Mouse (Mus musculus): Measurements from ENCODE around the gene Gm2115. TPM values are rescaled to one million over a fixed set of nuclear protein-coding genes. Genes with fewer than 3 reads are reported as not detected.

Gene Gm2115
- polyA plus RNA-seq, 1 experiment from 2014 or later: 0.25 TPM

DNA sequence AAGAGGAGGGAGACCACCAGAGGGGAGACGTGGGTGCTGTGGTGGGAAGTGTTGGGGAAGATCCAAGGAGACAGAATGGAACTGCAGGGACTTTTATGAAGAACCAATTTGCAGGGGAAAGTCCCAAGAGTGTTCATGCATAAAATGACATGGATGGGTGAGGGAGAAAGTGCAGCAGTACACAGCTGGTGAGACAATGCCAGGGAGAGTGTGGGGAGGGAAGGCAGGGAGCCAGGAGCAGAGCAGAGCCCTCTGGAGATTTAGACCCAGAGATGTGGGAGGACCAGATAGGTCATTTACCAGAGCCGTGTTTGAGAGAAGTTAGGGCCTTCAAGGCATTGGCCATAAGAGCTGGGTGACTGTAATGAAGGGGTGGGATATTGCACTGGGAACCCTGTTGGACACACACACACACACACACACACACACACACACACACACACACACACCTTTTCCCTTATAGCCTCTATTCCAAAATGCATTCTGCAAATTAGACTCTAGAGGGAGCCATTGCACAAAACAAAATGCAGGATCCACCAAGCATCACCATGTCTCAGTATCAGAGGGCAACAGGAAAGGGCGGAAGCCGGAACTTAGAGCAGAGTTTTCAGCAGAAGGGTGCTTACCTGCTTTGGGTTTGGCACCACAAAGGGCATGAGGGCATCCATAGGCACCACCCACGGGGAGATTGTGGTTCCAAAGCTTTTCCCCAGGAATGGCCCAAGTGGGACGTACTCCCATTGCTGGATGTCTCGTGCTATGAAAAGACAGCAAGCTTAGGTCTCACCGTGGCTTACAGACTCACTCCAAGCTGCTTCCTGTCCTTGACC lies 65.5 kb downstream of the Gm2115 start:
- Histone ChIP-seq H3K9me3 (ENCODE audit: control insufficient read depth, low read length) (no peaks in the 10 kb centered on the region), H3K9ac (ENCODE audit: low read length) (no peak overlapping the region), H3K4me3 (ENCODE audit: low read depth, low read length) (no peak overlapping the region), H3K27me3 (ENCODE audit: control insufficient read depth, insufficient read depth, low read length) (no peaks in the 10 kb centered on the region), H3K4me2 (no peak overlapping the region), H3K4me1 (ENCODE audit: control insufficient read depth, insufficient read depth, low read length) (no peaks in the 10 kb centered on the region), H3K27ac (ENCODE audit: low read depth, low read length) (no peak overlapping the region), H3K36me3 (ENCODE audit: control insufficient read depth, insufficient read depth, low read length) (no peaks in the 10 kb centered on the region)
- ATAC-seq (ENCODE audit: low FRiP score): peak; percentile 81
- DNase-seq (ENCODE audit: low spot score, missing footprints): peak; percentile 95
- 49% methylated on average over 8 of the region's 8 CpGs for WGBS

DNA sequence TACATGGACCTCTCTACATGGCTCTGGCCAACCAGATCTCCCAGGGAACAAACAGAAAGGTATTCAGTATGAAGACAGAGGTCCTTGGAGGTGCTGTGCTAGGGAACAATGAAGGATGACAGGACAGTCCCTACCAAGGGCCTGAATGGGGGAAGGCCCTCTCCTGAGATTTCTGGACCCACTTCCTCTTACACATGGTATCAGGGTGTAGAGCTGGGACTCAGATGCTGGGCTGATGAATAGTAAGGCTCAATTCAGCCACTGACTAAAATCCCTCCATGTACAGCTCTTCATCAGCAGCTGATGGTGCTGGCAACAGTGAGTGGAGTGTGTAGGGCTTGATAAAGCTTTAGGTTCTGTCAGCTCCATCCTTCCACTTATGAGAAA lies 66.2 kb downstream of the Gm2115 start:
- Histone ChIP-seq H3K4me1 (ENCODE audit: control insufficient read depth, insufficient read depth, low read length) (no peaks in the 10 kb centered on the region), H3K36me3 (ENCODE audit: control insufficient read depth, insufficient read depth, low read length) (no peaks in the 10 kb centered on the region), H3K9ac (ENCODE audit: low read length) (no peak overlapping the region), H3K4me2 (no peak overlapping the region), H3K4me3 (ENCODE audit: low read depth, low read length) (no peak overlapping the region), H3K9me3 (ENCODE audit: control insufficient read depth, low read length) (no peaks in the 10 kb centered on the region), H3K27me3 (ENCODE audit: control insufficient read depth, insufficient read depth, low read length) (no peaks in the 10 kb centered on the region), H3K27ac (ENCODE audit: low read depth, low read length) (no peak overlapping the region)
- ATAC-seq (ENCODE audit: low FRiP score) (no peak), DNase-seq (ENCODE audit: low spot score, missing footprints) (no peak)

DNA sequence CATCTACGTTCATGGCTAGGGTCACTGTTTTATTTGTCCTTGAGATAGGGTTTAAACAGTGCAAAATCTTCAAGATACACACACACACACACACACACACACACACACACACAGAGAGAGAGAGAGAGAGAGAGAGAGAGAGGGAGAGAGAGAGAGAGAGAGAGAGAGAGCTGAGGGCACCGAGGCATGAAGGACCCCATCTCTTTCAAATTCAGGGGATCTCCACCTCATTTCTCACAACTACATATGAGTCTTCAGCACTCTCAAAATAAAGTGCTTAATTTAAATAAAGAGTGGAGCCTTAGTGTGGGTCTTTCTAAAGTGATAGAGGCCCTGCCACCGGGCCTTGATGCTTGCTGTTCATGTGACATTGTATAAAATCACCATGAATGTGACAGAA lies 67.2 kb downstream of the Gm2115 start:
- no peaks in the 10 kb centered on the region for H3K4me1 ChIP-seq (ENCODE audit: control insufficient read depth, insufficient read depth, low read length)
- no peak for DNase-seq (ENCODE audit: low spot score, missing footprints)
- H3K36me3 ChIP-seq (ENCODE audit: control insufficient read depth, insufficient read depth, low read length): no peaks in the 10 kb centered on the region
- H3K4me2 ChIP-seq: no peak overlapping the region
- H3K9ac ChIP-seq (ENCODE audit: low read length): no peak overlapping the region
- H3K9me3 ChIP-seq (ENCODE audit: control insufficient read depth, low read length): no peaks in the 10 kb centered on the region
- H3K27ac ChIP-seq (ENCODE audit: low read depth, low read length): no peak overlapping the region
- ATAC-seq (ENCODE audit: low FRiP score): no peak
- 87% methylated on average over 3 of the region's 3 CpGs for WGBS
- no peaks in the 10 kb centered on the region for H3K27me3 ChIP-seq (ENCODE audit: control insufficient read depth, insufficient read depth, low read length)
- no peak overlapping the region for H3K4me3 ChIP-seq (ENCODE audit: low read depth, low read length)

GRCm38 (mm10) chr7:84596633-84597032 lies 67.9 kb downstream of the Gm2115 start:
- 89% methylated on average over 3 of the region's 3 CpGs for WGBS
- Histone ChIP-seq H3K4me3 (ENCODE audit: low read depth, low read length) (no peak overlapping the region), H3K4me2 (no peak overlapping the region), H3K9ac (ENCODE audit: low read length) (no peak overlapping the region), H3K27me3 (ENCODE audit: control insufficient read depth, insufficient read depth, low read length) (no peaks in the 10 kb centered on the region), H3K36me3 (ENCODE audit: control insufficient read depth, insufficient read depth, low read length) (no peaks in the 10 kb centered on the region), H3K9me3 (ENCODE audit: control insufficient read depth, low read length) (no peaks in the 10 kb centered on the region), H3K27ac (ENCODE audit: low read depth, low read length) (no peak overlapping the region), H3K4me1 (ENCODE audit: control insufficient read depth, insufficient read depth, low read length) (no peaks in the 10 kb centered on the region)
- DNase-seq (ENCODE audit: low spot score, missing footprints): no peak
- no peak for ATAC-seq (ENCODE audit: low FRiP score)

DNA sequence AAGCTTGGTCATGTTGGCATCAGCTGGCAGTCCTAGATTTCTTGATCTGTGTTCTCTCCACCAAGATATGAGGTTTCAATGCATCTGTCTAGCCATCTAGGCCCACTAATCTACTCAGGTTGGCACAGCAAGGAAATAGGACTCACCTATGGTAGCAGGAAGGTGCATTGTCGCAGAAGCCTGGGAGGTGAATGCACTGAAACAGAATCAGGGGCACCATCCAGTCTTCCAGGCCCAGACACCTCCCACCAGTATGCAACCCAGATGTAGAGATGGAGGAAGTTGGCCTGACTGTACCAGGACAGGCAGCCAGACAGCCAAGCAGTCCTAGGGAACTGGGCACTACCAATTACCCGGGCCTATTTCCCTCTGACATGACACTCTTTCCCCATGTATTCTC lies 71.9 kb downstream of the Gm2115 start:
- peaks cover 7% of the 10 kb centered on the region; the same call in 1 of the 2 replicates for H3K27me3 ChIP-seq (ENCODE audit: control insufficient read depth, insufficient read depth, low read length)
- H3K9ac ChIP-seq (ENCODE audit: low read length): no peak overlapping the region
- DNase-seq (ENCODE audit: low spot score, missing footprints): no peak
- 83% methylated on average over 2 of the region's 2 CpGs for WGBS
- H3K4me2 ChIP-seq: no peak overlapping the region
- H3K9me3 ChIP-seq (ENCODE audit: control insufficient read depth, low read length): no peaks in the 10 kb centered on the region
- no peak overlapping the region for H3K4me3 ChIP-seq (ENCODE audit: low read depth, low read length)
- 0 out of 2 replicates have a peak, but pooled peaks cover 2% of the 10 kb centered on the region for H3K4me1 ChIP-seq (ENCODE audit: control insufficient read depth, insufficient read depth, low read length)
- ATAC-seq (ENCODE audit: low FRiP score): no peak
- no peak overlapping the region for H3K27ac ChIP-seq (ENCODE audit: low read depth, low read length)
- no peaks in the 10 kb centered on the region for H3K36me3 ChIP-seq (ENCODE audit: control insufficient read depth, insufficient read depth, low read length)

DNA sequence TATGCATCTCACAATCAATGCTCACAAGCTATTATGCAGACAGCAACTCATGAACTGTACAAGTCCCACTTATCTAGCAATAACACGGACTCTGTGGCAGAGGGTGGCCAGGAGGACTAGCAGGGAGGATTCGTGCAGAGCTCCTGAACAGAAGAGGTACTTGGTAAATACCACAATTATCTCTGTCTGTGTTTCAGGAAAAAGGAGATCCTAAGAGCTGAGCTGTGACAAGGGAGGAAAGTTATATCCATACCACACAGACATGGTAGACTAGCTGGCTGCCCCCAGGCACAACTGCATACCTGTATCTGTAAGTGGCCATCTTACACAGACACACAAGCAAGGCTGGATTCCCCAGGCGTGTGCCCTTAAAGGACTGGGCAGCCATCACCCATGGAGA lies 72.6 kb downstream of the Gm2115 start:
- no peak overlapping the region for H3K4me2 ChIP-seq
- no peak for ATAC-seq (ENCODE audit: low FRiP score)
- peaks cover 2% of the 10 kb centered on the region; the same call in 1 of the 2 replicates for H3K4me1 ChIP-seq (ENCODE audit: control insufficient read depth, insufficient read depth, low read length)
- peaks cover 7% of the 10 kb centered on the region; the same call in 1 of the 2 replicates for H3K27me3 ChIP-seq (ENCODE audit: control insufficient read depth, insufficient read depth, low read length)
- 84% methylated on average over 3 of the region's 3 CpGs for WGBS
- no peaks in the 10 kb centered on the region for H3K9me3 ChIP-seq (ENCODE audit: control insufficient read depth, low read length)
- H3K36me3 ChIP-seq (ENCODE audit: control insufficient read depth, insufficient read depth, low read length): no peaks in the 10 kb centered on the region
- no peak for DNase-seq (ENCODE audit: low spot score, missing footprints)
- no peak overlapping the region for H3K4me3 ChIP-seq (ENCODE audit: low read depth, low read length)
- H3K9ac ChIP-seq (ENCODE audit: low read length): no peak overlapping the region
- H3K27ac ChIP-seq (ENCODE audit: low read depth, low read length): no peak overlapping the region

GRCm38 (mm10) chr7:84604501-84604900 lies 75.7 kb downstream of the Gm2115 start:
- H3K36me3 ChIP-seq (ENCODE audit: control insufficient read depth, insufficient read depth, low read length): no peaks in the 10 kb centered on the region
- H3K4me1 ChIP-seq (ENCODE audit: control insufficient read depth, insufficient read depth, low read length): peaks cover 4% of the 10 kb centered on the region; the same call in 1 of the 2 replicates
- no peak overlapping the region for H3K27ac ChIP-seq (ENCODE audit: low read depth, low read length)
- 69% methylated on average over 3 of the region's 3 CpGs for WGBS
- no peak overlapping the region for H3K9ac ChIP-seq (ENCODE audit: low read length)
- H3K4me3 ChIP-seq (ENCODE audit: low read depth, low read length): no peak overlapping the region
- ATAC-seq (ENCODE audit: low FRiP score) (no peak), DNase-seq (ENCODE audit: low spot score, missing footprints) (no peak)
- peaks cover 7% of the 10 kb centered on the region; the same call in 1 of the 2 replicates for H3K27me3 ChIP-seq (ENCODE audit: control insufficient read depth, insufficient read depth, low read length)
- no peak overlapping the region for H3K4me2 ChIP-seq
- no peaks in the 10 kb centered on the region for H3K9me3 ChIP-seq (ENCODE audit: control insufficient read depth, low read length)

DNA sequence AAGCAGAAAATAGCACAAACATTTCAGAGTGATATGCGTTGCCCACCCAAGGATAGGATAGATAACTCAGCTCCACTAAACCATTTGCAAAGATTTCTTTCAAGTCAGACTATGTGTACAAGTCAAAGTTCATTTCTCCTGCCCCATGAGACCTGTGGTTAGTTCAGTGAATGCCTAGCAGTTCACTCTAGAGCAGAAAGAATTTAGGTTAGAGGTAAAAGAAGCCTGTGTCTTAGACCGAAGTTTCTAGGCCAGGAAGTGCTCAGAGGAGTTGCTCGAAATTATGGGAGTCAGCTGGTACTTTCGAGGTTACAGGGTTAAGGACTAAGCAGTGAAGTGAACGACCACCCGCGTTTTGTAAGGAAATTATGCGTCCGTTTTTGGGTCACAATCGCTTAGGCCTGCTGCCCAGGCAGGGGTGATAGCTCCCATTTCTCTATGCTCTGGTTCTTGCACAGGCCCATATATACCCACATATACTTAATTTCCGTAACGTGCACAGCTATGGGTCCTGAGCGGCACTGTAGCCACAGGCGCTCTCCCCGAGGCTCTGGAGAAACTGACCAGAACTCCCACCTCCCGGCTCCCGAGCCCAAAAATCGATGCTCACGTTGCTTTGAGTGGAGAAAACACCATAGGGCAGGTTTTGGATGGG lies 76.4 kb downstream of the Gm2115 start:
- H3K27ac ChIP-seq (ENCODE audit: low read depth, low read length): no peak overlapping the region
- DNase-seq (ENCODE audit: low spot score, missing footprints): no peak

GRCm38 (mm10) chr7:84605704-84606292 lies 77.0 kb downstream of the Gm2115 start:
- peak overlapping the region; percentile 95 for H3K4me2 ChIP-seq
- peak overlapping the region; percentile 51 for H3K4me3 ChIP-seq (ENCODE audit: low read depth, low read length)
- no peaks in the 10 kb centered on the region for H3K9me3 ChIP-seq (ENCODE audit: control insufficient read depth, low read length)
- H3K4me1 ChIP-seq (ENCODE audit: control insufficient read depth, insufficient read depth, low read length): peaks cover 4% of the 10 kb centered on the region; the same call in 1 of the 2 replicates
- H3K9ac ChIP-seq (ENCODE audit: low read length): peak overlapping the region; percentile 72
- H3K27me3 ChIP-seq (ENCODE audit: control insufficient read depth, insufficient read depth, low read length): peaks cover 7% of the 10 kb centered on the region; the same call in 1 of the 2 replicates
- ATAC-seq (ENCODE audit: low FRiP score) (peak; percentile 86), DNase-seq (ENCODE audit: low spot score, missing footprints) (peak; percentile 94)
- no peak overlapping the region for H3K27ac ChIP-seq (ENCODE audit: low read depth, low read length)
- WGBS: under 1% methylated on average over 32 of the region's 36 CpGs
- H3K36me3 ChIP-seq (ENCODE audit: control insufficient read depth, insufficient read depth, low read length): no peaks in the 10 kb centered on the region

More for the DNA sequence above, 76.4 kb downstream of the Gm2115 start:
- Histone ChIP-seq H3K4me1 (ENCODE audit: control insufficient read depth, insufficient read depth, low read length) (peaks cover 4% of the 10 kb centered on the region; the same call in 1 of the 2 replicates), H3K36me3 (ENCODE audit: control insufficient read depth, insufficient read depth, low read length) (no peaks in the 10 kb centered on the region), H3K4me3 (ENCODE audit: low read depth, low read length) (peak overlapping the region; percentile 51), H3K27me3 (ENCODE audit: control insufficient read depth, insufficient read depth, low read length) (peaks cover 7% of the 10 kb centered on the region; the same call in 1 of the 2 replicates), H3K4me2 (peak overlapping the region; percentile 95), H3K9me3 (ENCODE audit: control insufficient read depth, low read length) (no peaks in the 10 kb centered on the region), H3K9ac (ENCODE audit: low read length) (peak overlapping the region; percentile 72)
- WGBS: 9% methylated on average over 19 of the region's 19 CpGs
- peak; percentile 43; the same call in 1 of the 2 replicates for ATAC-seq (ENCODE audit: low FRiP score)
